Mouse (Mus musculus) granulocyte monocyte progenitor cell, adult 5-6 weeks (primary cell): ENCODE measurements at regions not wholly inside any gene's neighbourhood (a gene's known extent, or its start where the extent isn't known, plus 50 kb on each side); places are given as distances from the start of the nearest gene placed in this dataset.
A peak's percentile ranks its signal among the peaks of the same experiment; 100 is the strongest.

ENCODE experiments used
- ATAC-seq: replicated peaks from 2 replicates; pipeline ENCODE4 v1.8.0; 2016; ENCODE audit warnings: mild to moderate bottlenecking, moderate TSS enrichment, inconsistent platforms; ENCODE audit not compliant: poor library complexity, severe bottlenecking

GRCm38 (mm10) chr19:13980988-13981630 lies 67.8 kb downstream of the Olfr1505 start:
- peak; percentile 56; the same call in 1 of the 2 replicates for ATAC-seq

DNA sequence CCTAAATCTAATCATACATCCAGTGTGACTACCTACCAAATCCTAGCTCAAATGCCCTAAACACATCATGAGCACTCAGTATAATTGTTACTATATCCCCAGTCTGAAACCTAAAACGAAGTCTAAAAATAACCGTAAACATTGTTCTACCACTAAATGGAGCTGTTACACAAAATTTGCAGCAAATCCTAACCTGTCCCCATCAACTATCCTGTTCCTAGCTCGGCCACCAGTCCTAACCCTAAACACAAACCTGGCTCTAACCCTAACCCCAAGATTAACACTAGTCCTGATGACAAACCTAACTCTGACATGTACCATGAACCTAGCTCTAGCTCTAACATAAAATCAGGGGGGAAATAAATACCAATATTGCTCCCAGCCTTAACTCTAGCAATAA lies 69.5 kb downstream of the Olfr1505 start:
- ATAC-seq = no peak
